Mouse (Mus musculus): Measurements from ENCODE around the gene Tcf19.

Gene Tcf19

GRCm38 (mm10) chr17:35516652-35517500, at the start of gene Tcf19, which contains the start of gene Cchcr1:
Gene Tcf19 (minus strand): TSS chr17:35516824.
Gene Cchcr1 (plus strand): TSS chr17:35517100.
- peak; percentile 95 for DNase-seq

DNA sequence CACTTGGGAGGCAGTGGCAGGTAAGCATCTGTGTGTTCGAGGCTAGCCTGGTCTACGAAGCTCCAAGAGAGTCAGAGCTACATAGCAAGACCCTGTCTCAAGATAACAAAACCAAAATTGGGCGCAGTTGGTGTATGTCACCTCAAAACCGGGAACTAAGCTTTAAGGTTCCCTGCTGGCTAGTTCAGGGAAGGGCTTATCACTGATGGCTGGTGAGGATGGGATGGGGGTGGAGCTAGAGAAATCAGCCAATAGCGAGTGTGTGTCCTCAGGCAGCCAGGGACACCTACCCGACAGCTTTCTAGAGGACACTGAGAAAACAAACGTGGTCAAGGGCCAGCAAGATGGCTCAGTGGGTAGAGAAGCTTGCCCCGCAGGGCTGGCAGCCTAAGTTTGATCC, 41.6 kb upstream of the Tcf19 start:
- no peak for DNase-seq

GRCm38 (mm10) chr17:35557351-35557750, 40.7 kb upstream of the Tcf19 start:
- DNase-seq = no peak

- DNase-seq = peak; percentile 71
Observed at GRCm38 (mm10) chr17:35556812-35557211, 40.2 kb upstream of the Tcf19 start.

GRCm38 (mm10) chr17:35556186-35556765, 39.7 kb upstream of the Tcf19 start:
- peak; percentile 56 for DNase-seq

- DNase-seq = no peak
Observed at GRCm38 (mm10) chr17:35554761-35555397, 38.3 kb upstream of the Tcf19 start.

- DNase-seq = no peak
Observed at GRCm38 (mm10) chr17:35554321-35554720, 37.7 kb upstream of the Tcf19 start.

DNA sequence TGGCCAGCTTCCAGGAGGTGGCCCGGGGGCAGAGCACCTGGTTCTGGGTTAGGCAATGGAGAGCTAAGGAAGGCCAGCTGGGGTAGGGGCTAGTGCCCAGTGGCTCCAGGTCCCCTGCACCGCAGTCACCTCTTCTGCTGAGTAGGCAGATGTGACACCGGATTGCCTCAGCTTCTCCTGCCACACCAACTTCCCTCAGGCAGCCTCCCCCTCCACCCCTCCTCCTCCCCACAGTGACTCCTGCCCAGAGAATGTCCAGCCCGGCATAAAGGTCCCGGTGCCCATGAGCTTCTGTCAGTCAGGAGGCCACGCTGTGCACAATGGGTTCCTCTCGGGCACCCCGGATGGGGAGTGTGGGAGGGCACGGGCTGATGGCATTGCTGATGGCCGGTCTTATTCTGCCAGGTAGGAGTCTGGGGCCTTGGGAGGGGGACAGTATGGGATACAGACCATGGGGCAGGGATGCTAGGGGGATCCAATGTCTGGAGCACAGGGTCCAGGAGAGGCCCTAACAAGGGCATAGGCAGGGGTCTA, 35.3 kb upstream of the Tcf19 start, which contains the start of gene Cdsn:
Cdsn (plus strand) TSS at position 248 of the 534 bp plus-strand sequence.
- no peak for DNase-seq

DNA sequence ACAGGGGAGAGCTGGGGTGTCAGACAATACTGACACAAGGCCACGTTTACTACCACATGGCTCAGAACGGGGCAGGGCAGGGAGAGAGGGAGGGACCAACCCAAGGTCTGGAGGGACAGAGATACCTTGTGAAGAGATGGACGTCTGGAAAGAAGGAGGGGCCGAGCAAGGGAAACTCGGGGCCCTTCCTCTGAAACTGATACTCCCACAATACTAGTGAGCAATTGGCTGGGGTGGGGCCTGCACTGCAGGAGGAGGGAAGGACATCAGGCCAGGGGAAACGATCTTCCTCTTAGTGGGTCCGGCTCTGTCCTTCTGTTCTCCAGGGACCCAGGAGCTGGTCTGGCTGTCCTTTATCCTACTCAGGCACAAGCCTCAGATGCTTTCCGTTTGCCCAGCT, 34.2 kb upstream of the Tcf19 start:
- DNase-seq = no peak

DNA sequence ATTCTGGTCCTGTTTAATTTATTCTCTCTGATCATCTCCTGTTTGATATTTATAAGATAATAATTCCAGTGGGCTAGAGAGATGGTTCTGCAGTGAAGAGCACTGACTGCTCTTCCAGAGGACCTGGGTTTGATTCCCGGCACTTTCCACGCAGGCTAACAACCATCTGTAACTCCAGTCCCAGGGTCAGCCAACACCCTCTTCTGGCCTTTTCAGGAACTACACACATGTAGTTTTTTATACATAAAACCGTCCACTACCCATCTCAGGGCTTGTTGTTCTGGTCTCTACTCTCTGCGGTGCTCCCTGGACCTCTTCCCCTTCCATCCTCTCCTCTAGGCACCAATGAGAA, 33.5 kb upstream of the Tcf19 start:
- no peak for DNase-seq

- peak; percentile 55 for DNase-seq
Observed at GRCm38 (mm10) chr17:35549437-35550142, 33.0 kb upstream of the Tcf19 start.

- no peak for DNase-seq
Observed at GRCm38 (mm10) chr17:35548636-35549035, 32.0 kb upstream of the Tcf19 start.

DNA sequence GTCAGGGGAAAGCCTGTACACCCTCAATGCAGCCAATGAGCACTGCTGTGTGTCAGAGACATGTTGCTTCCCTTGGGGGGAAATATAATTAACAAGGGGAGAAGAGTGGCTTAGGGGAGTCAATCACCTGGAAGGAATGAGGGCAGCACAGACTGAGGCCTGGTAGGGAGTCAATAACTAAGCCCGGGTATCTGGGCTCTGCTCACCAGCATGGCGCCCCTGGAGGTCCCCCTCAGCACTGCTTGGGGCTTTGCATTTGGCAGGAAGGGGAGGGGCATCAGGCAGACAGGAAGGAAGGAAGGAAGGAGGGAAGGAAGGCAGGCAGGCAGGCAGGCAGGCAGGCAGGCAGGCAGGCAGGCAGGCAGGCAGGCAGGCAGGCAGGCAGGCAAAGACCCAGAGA, 30.8 kb upstream of the Tcf19 start:
- no peak for DNase-seq

DNA sequence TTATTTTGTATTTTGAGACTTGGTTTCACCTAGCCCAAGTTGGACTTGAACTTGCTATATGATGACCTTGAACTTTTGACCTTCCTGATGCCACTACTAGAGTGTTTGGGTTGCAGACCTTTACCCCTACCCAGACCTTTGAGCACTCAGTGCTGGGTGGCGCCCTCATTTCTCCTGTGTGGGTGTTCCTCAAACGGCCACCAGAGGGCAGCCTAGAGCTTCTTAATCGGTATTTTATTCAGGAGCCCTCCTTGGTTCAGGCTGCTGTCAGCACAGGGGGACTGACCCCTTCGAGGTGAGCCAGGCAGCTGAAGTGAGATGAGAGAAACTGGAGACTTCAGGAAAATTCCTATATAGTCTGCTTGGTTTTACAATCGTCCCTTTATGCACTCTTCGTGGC, 28.1 kb upstream of the Tcf19 start:
- peak; percentile 64 for DNase-seq

DNA sequence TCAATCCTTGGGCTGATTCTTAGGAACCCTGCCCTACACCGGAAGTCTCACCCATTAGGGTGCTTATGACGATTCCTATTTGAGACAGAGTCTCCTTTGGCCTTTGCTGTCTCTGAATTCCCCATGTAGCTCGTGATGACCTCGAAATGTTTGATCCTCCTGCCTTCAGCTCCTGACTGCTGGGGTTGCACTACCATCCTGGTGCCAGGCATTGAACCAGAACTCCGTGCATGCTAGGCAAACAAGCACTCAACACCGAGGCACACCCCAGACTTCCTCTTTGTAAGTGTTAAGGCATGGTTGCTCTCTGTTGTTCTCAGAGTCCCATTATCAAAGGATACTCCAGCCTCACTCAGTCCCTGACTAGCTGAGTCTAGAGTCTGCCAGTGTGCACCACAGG, 27.4 kb upstream of the Tcf19 start:
- DNase-seq = no peak

- no peak for DNase-seq
Observed at GRCm38 (mm10) chr17:35543412-35543861, 26.8 kb upstream of the Tcf19 start.

GRCm38 (mm10) chr17:35542761-35543411, 26.3 kb upstream of the Tcf19 start:
- DNase-seq = no peak

DNA sequence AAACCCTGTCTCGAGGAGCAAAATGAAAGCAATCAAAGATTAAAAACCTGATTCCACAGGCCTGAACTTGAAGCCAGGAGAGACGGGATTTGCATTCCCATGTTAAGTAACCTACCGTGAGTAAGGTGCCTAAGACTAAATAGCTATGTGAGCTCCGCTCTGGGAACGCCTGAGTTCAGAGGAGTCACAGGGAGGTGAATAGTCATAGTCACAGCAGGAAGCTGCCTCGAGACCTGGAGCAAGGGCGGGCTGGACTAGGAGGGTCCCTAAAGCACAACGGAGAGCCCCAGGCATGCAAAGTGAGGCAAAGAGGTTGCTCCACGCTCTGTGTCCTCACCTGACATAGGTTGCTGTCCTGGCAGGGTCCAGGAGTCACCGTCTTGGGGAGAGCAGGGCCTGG, 22.9 kb upstream of the Tcf19 start:
- no peak for DNase-seq

DNA sequence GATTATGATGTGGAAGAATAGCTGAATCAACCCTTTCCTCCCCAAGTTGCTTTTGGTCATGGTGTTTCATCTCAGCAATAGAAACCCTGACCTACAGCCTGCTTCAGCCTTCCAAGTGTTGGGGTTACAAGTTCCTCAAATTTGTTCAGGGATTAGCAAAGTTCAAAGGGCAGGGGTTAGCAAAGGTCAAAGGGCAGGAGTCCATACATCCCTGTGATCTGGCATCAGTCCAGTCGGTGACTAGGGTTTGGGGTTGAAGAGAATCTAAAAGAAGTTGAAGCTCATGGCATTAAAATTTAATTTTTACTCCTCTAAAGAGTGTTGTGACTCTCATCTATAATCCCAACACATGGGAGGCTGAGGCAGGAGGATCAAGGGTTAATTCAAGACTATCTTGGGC, 21.9 kb upstream of the Tcf19 start:
- DNase-seq = no peak

DNA sequence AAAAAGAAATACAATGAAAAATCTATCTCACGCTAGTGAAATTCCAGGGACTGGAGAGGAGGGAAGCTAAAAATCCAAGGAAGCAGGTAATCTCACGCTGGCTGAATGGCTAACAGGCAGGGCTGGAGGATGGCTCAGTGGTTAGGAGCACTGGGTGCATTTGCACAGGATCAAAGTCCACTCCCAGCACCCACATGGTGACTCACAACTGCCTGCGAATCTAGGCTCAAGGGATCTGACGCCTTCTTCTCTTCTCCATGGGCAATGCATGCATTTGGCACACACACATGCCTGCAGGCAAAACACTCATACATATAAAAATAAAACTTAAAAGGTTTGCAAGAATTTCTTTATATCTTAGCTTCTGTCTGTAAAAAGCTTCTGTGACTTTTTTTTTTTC, 20.8 kb upstream of the Tcf19 start:
- DNase-seq = no peak

DNA sequence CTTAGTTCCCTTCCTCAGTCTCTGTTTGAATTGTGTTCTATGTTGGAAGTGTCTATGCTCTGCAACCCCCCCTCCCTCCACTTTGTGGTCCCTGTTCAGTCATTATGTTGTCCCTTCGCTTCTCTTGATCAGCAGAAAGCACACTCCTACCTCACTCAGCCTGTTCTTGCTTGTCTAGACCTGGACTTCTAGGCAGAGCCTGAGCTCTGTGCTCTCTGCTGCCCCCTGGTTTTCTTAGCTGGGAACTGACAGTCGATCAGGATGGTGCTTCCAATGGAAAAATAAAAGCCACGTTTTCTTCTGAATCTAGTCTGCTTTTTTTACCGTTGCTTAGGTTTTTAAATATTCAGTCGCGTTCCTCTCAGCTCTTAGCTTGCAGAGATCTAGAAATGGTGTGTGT, 17.7 kb upstream of the Tcf19 start:
- DNase-seq = peak; percentile 81

- no peak for DNase-seq
Observed at GRCm38 (mm10) chr17:35532901-35533300, 16.3 kb upstream of the Tcf19 start, which contains the start of gene Psors1c2. Gene Psors1c2 (plus strand): TSS chr17:35533201.
